ENCODE assay signal across 19 mouse cellular contexts in genomic region chr9:66661596-66661995, GRCm38 (mm10). TPM values are rescaled to one million over a fixed set of nuclear protein-coding genes. Genes with fewer than 3 reads are reported as not detected.
DNase-seq lines count a peak whose midpoint lies in the region; ATAC-seq lines count a peak whose summit lies in the region.
"Had no signal": no experiment of that assay in that cellular context is flagged by ENCODE, and none has a peak within 500 bp of the region (broad histone marks: within the 10 kb centered on the region; RNA-seq: fewer than 3 reads in every experiment).

No protein-coding gene starts in this region.

- H3K27me3 ChIP-seq in forebrain, embryonic 14.5 days (replicated peaks; ENCODE audit: control insufficient read depth, insufficient read depth, low read length): no peaks in the 10 kb centered on the region
- no peaks in the 10 kb centered on the region for H3K27me3 ChIP-seq in forebrain, embryonic 15.5 days
- H3K27me3 ChIP-seq in embryonic facial prominence, embryonic 12.5 days: no peaks in the 10 kb centered on the region
- no peaks in the 10 kb centered on the region for H3K27me3 ChIP-seq in limb, embryonic 13.5 days
- H3K27me3 ChIP-seq: heart, embryonic 13.5 days; hindbrain, embryonic 15.5 days; Patski had no signal

- H3K9me3 ChIP-seq in forebrain, embryonic 14.5 days (replicated peaks; ENCODE audit: control insufficient read depth, low read length): no peaks in the 10 kb centered on the region
- no peaks in the 10 kb centered on the region for H3K9me3 ChIP-seq in forebrain, embryonic 15.5 days
- H3K9me3 ChIP-seq in embryonic facial prominence, embryonic 12.5 days: no peaks in the 10 kb centered on the region
- no peaks in the 10 kb centered on the region for H3K9me3 ChIP-seq in limb, embryonic 13.5 days
- H3K9me3 ChIP-seq: heart, embryonic 13.5 days; hindbrain, embryonic 15.5 days had no signal

- H3K4me3 ChIP-seq in forebrain, embryonic 14.5 days (ENCODE audit: low read depth, low read length): no peak overlapping the region
- no peak overlapping the region for H3K4me3 ChIP-seq in forebrain, embryonic 15.5 days
- no peak overlapping the region for H3K4me3 ChIP-seq in embryonic facial prominence, embryonic 12.5 days
- no peak overlapping the region for H3K4me3 ChIP-seq in limb, embryonic 13.5 days
- H3K4me3 ChIP-seq: heart, embryonic 13.5 days; hindbrain, embryonic 15.5 days had no signal

- H3K9ac ChIP-seq in forebrain, embryonic 14.5 days (ENCODE audit: low read length): no peak overlapping the region
- no peak overlapping the region for H3K9ac ChIP-seq in forebrain, embryonic 15.5 days (replicated peaks)
- H3K9ac ChIP-seq in embryonic facial prominence, embryonic 12.5 days: no peak overlapping the region
- H3K9ac ChIP-seq in limb, embryonic 13.5 days: no peak overlapping the region
- H3K9ac ChIP-seq: heart, embryonic 13.5 days; hindbrain, embryonic 15.5 days had no signal

- ATAC-seq in forebrain, embryonic 14.5 days: no peak
- no peak for ATAC-seq in forebrain, embryonic 15.5 days (replicated peaks)
- ATAC-seq in embryonic facial prominence, embryonic 12.5 days (ENCODE audit: insufficient number of reproducible peaks, insufficient read depth, low FRiP score, low TSS enrichment): no peak
- no peak for ATAC-seq in limb, embryonic 13.5 days (ENCODE audit: low FRiP score, low read depth)
- no peak for ATAC-seq in megakaryocyte progenitor cell, adult 5-6 weeks (replicated peaks; ENCODE audit: poor library complexity)
- ATAC-seq: activated CD4-positive, CD25-positive, alpha-beta regulatory T cell, adult 4 months; Patski had no signal

- no peak overlapping the region for H3K27ac ChIP-seq in forebrain, embryonic 14.5 days (ENCODE audit: low read depth, low read length)
- H3K27ac ChIP-seq in forebrain, embryonic 15.5 days (replicated peaks): no peak overlapping the region
- 0 out of 2 replicates have a peak overlapping the region, but pooled peaks have one; percentile 43 for H3K27ac ChIP-seq in embryonic facial prominence, embryonic 12.5 days
- H3K27ac ChIP-seq in limb, embryonic 13.5 days: peak overlapping the region; percentile 23; the same call in 1 of the 2 replicates
- H3K27ac ChIP-seq: heart, embryonic 13.5 days; hindbrain, embryonic 15.5 days had no signal

- no peaks in the 10 kb centered on the region for H3K4me1 ChIP-seq in forebrain, embryonic 14.5 days (ENCODE audit: control insufficient read depth, insufficient read depth, low read length)
- H3K4me1 ChIP-seq in forebrain, embryonic 15.5 days: peaks cover 4% of the 10 kb centered on the region
- H3K4me1 ChIP-seq in embryonic facial prominence, embryonic 12.5 days: peaks cover 22% of the 10 kb centered on the region
- peaks cover 30% of the 10 kb centered on the region for H3K4me1 ChIP-seq in limb, embryonic 13.5 days
- H3K4me1 ChIP-seq: hindbrain, embryonic 15.5 days had no signal

- no peak overlapping the region for H3K4me2 ChIP-seq in forebrain, embryonic 14.5 days (ENCODE audit: low read length)
- H3K4me2 ChIP-seq in forebrain, embryonic 15.5 days (replicated peaks): no peak overlapping the region
- no peak overlapping the region for H3K4me2 ChIP-seq in embryonic facial prominence, embryonic 12.5 days (replicated peaks)
- H3K4me2 ChIP-seq in limb, embryonic 13.5 days (replicated peaks): no peak overlapping the region
- H3K4me2 ChIP-seq: heart, embryonic 13.5 days; hindbrain, embryonic 15.5 days had no signal

- peak; percentile 51 for DNase-seq in forebrain, embryonic 14.5 days (ENCODE audit: low spot score)
- peak; percentile 22 to 27 for DNase-seq in layer of hippocampus, postnatal 10 days (ENCODE audit: low spot score in 2 of 2)
- DNase-seq in layer of hippocampus, adult 9-10 months (ENCODE audit: low spot score): no peak
- no peak for DNase-seq in cerebellum, adult 18-20 months
- DNase-seq: adrenal gland, postnatal 14 days; cerebellum, adult 11 months; cerebellum, adult 9-10 months; cerebellum, postnatal 25 days; gastrocnemius, postnatal 36 days; heart, adult 11 months; heart, postnatal 36 days had no signal

- no peaks in the 10 kb centered on the region for H3K36me3 ChIP-seq in forebrain, embryonic 14.5 days (ENCODE audit: control insufficient read depth, insufficient read depth, low read length)
- H3K36me3 ChIP-seq in forebrain, embryonic 15.5 days: no peaks in the 10 kb centered on the region
- no peaks in the 10 kb centered on the region for H3K36me3 ChIP-seq in embryonic facial prominence, embryonic 12.5 days
- no peaks in the 10 kb centered on the region for H3K36me3 ChIP-seq in limb, embryonic 13.5 days
- H3K36me3 ChIP-seq: heart, embryonic 13.5 days; hindbrain, embryonic 15.5 days had no signal

- 66% methylated on average over 7 of the region's 7 CpGs for WGBS in forebrain, embryonic 14.5 days
- WGBS in forebrain, embryonic 15.5 days: 56% methylated on average over 7 of the region's 7 CpGs
- WGBS in embryonic facial prominence, embryonic 12.5 days: 79% methylated on average over 7 of the region's 7 CpGs
- WGBS in limb, embryonic 13.5 days: 75% methylated on average over 7 of the region's 7 CpGs

RNA-seq across cellular contexts. Expression of gene Car12, which starts 51.9 kb away (rescaled TPM):
- polyA plus RNA-seq in forebrain, embryonic 14.5 days (2014; fragmentation: Nextera tagmentation; extraction: Ambion mirVana): 2.6 and 3.3 TPM in 2 replicates
- polyA plus RNA-seq in forebrain, embryonic 15.5 days (2015; fragmentation: Nextera tagmentation; extraction: Ambion mirVana): 3.6 and 6.4 TPM in 2 replicates
- 10 to 100 TPM; 26.1 to 30.4 TPM for total RNA-seq in layer of hippocampus, postnatal 10 days (2021)
- polyA plus RNA-seq in embryonic facial prominence, embryonic 12.5 days (2016; fragmentation: Nextera tagmentation; extraction: Ambion mirVana): 5.1 and 7.9 TPM in 2 replicates
- 17.6 and 21.9 TPM in 2 replicates for polyA plus RNA-seq in limb, embryonic 13.5 days (2015; fragmentation: Nextera tagmentation; extraction: Ambion mirVana)
- total RNA-seq in megakaryocyte progenitor cell, adult 5-6 weeks (2015): 2.3 and 2.7 TPM in 2 replicates
- 1.2 and 2.4 TPM in 2 replicates for total RNA-seq in megakaryocyte progenitor cell, adult 5-6 weeks (2017)
- total RNA-seq: heart, postnatal 36 days had no signal

Comparison
In these comparisons a context has a peak if more than half of its experiments do, and no peak if none do; other contexts are left out.
1. DNase-seq: peak in forebrain, embryonic 14.5 days (single experiment) and layer of hippocampus, postnatal 10 days (2 of 2); none in layer of hippocampus, adult 9-10 months (single experiment) and cerebellum, adult 18-20 months (0 of 2).
2. H3K27ac ChIP-seq: peak in embryonic facial prominence, embryonic 12.5 days (single experiment) and limb, embryonic 13.5 days (single experiment); none in forebrain, embryonic 14.5 days (single experiment) and forebrain, embryonic 15.5 days (single experiment).